Mouse (Mus musculus) CD4-positive naive resting alpha-beta T cell, adult 76 days (primary cell): ENCODE results near the gene Olfr318. TPM values are rescaled to one million over a fixed set of nuclear protein-coding genes. Genes with fewer than 3 reads are reported as not detected.

Experiments used
- total RNA-seq: library from RNA; stranded (reverse); gene quantifications from one replicate; pipeline ENCODE4 v1.2.4, GENCODE M21; 2023

Olfr318 gene
- total RNA-seq = 0.70 TPM

GRCm38 (mm10) chr11:58723914-58724313 lies at the start of gene Olfr318:
Gene Olfr318 (minus strand): TSS chr11:58724014.

GRCm38 (mm10) chr11:58772888-58773287 lies 49.1 kb upstream of the Olfr318 start, which contains the start of gene Olfr315:
Gene Olfr315 (plus strand): TSS chr11:58773188.

GRCm38 (mm10) chr11:58752434-58752833 lies 28.6 kb upstream of the Olfr318 start, which contains the start of gene Olfr316:
Gene Olfr316 (plus strand): TSS chr11:58752734.

GRCm38 (mm10) chr11:58738792-58739262 lies 15.0 kb upstream of the Olfr318 start, which contains the start of gene Olfr317:
Gene Olfr317 (minus strand): TSS chr11:58739212.

GRCm38 (mm10) chr11:58698862-58699261 lies 25.0 kb downstream of the Olfr318 start, which contains the start of gene Olfr319:
Gene Olfr319 (plus strand): TSS chr11:58699162.

GRCm38 (mm10) chr11:58680799-58681198 lies 43.0 kb downstream of the Olfr318 start, which contains the start of gene Olfr320:
Gene Olfr320 (plus strand): TSS chr11:58681099.

Other genes starting within 250 kb of the Olfr318 start
- gene Olfr332, start 231.5 kb downstream of the Olfr318 start, total RNA-seq = not detected
- not detected for gene Olfr331, start 221.4 kb downstream of the Olfr318 start, total RNA-seq
- gene Olfr330, start 189.2 kb downstream of the Olfr318 start, total RNA-seq = not detected
- not detected for gene Olfr329-ps, start 177.6 kb downstream of the Olfr318 start, total RNA-seq
- gene Olfr328, start 168.4 kb downstream of the Olfr318 start, total RNA-seq = 0.56 TPM
- gene Olfr224, start 153.5 kb downstream of the Olfr318 start, total RNA-seq = not detected
- gene Olfr325, start 146.3 kb downstream of the Olfr318 start, total RNA-seq = not detected
- gene Olfr324, start 128.9 kb downstream of the Olfr318 start, total RNA-seq = not detected
- gene 2210407C18Rik, start 107.9 kb downstream of the Olfr318 start, total RNA-seq = not detected
- gene Olfr323, start 93.5 kb downstream of the Olfr318 start, total RNA-seq = not detected
- gene Trim58, start 83.5 kb downstream of the Olfr318 start, total RNA-seq = 0.35 TPM
- gene Olfr322, start 65.2 kb downstream of the Olfr318 start, total RNA-seq = not detected
- gene Olfr320, start 42.9 kb downstream of the Olfr318 start, total RNA-seq = not detected
- gene Olfr319, start 24.9 kb downstream of the Olfr318 start, total RNA-seq = not detected
- gene Olfr317, start 15.2 kb upstream of the Olfr318 start, total RNA-seq = not detected
- gene Olfr316, start 28.7 kb upstream of the Olfr318 start, total RNA-seq = not detected
- not detected for gene Olfr315, start 49.2 kb upstream of the Olfr318 start, total RNA-seq
- not detected for gene Olfr314, start 58.9 kb upstream of the Olfr318 start, total RNA-seq
- not detected for gene Fam183b, start 77.9 kb upstream of the Olfr318 start, total RNA-seq
- gene Olfr313, start 91.0 kb upstream of the Olfr318 start, total RNA-seq = not detected
- gene Olfr312, start 105.2 kb upstream of the Olfr318 start, total RNA-seq = not detected
- gene Olfr311, start 115.2 kb upstream of the Olfr318 start, total RNA-seq = not detected
- gene Gm12258, start 123.1 kb upstream of the Olfr318 start, total RNA-seq = 10.0 TPM
- 10.7 TPM for gene 2810021J22Rik, start 143.2 kb upstream of the Olfr318 start, total RNA-seq
- 8.5 TPM for gene Zfp39, start 180.2 kb upstream of the Olfr318 start, total RNA-seq
- 0.62 TPM for gene Btnl10, start 193.9 kb upstream of the Olfr318 start, total RNA-seq
- 109 TPM for gene Rnf187, start 214.9 kb upstream of the Olfr318 start, total RNA-seq
- gene Hist3h2ba, start 224.9 kb upstream of the Olfr318 start, total RNA-seq = 10.3 TPM
- gene Hist3h2a, start 230.7 kb upstream of the Olfr318 start, total RNA-seq = 34.6 TPM
- gene Trim17, start 230.7 kb upstream of the Olfr318 start, total RNA-seq = 0.38 TPM